Mouse (Mus musculus) bone marrow macrophage, adult 2 months (primary cell): Measurements from ENCODE around the gene Zbtb22.

Experiments used
- CTCF ChIP-seq: IDR thresholded peaks from 2 replicates; pipeline ENCODE4 v1.5.1; 2012; ENCODE audit warnings: low read depth, mild to moderate bottlenecking, low read length, moderate library complexity
- POLR2A ChIP-seq: IDR thresholded peaks from 2 replicates; pipeline ENCODE4 v1.6.1; 2012; ENCODE audit warnings: mild to moderate bottlenecking, low read depth, low read length, borderline replicate concordance

- TF ChIP-seq CTCF, result no peak
- no peak for TF ChIP-seq POLR2A
These were observed 3.8 kb upstream of the Zbtb22 start for GRCm38 (mm10) chr17:33911813-33912414.
